Mouse (Mus musculus) olfactory bulb, adult 2 months (tissue): Measurements from ENCODE around the gene Gm28308. TPM values are rescaled to one million over a fixed set of nuclear protein-coding genes. Genes with fewer than 3 reads are reported as not detected.

Source experiments
- H3K27ac ChIP-seq: fragments of 200-500 bp; 2 replicates; pipeline ENCODE4 v1.5.1; 2012; ENCODE audit warnings: low read depth, low read length; ENCODE audit not compliant: insufficient read depth
- H3K4me1 ChIP-seq: fragments of 200-500 bp; 2 replicates; pipeline ENCODE4 v1.6.1; 2012; ENCODE audit warnings: low read length; ENCODE audit not compliant: control insufficient read depth, insufficient read depth
- H3K4me3 ChIP-seq: fragments of 200-500 bp; 2 replicates; pipeline ENCODE4 v1.5.1; 2012; ENCODE audit warnings: mild to moderate bottlenecking, low read depth, low read length, moderate library complexity; ENCODE audit not compliant: insufficient read depth
- CTCF ChIP-seq: fragments of 200-500 bp; IDR thresholded peaks from 2 replicates; pipeline ENCODE4 v1.5.1; 2012; ENCODE audit warnings: low read depth, mild to moderate bottlenecking, low read length, moderate library complexity; ENCODE audit not compliant: insufficient read depth
- POLR2A ChIP-seq: fragments of 200-500 bp; IDR thresholded peaks from 2 replicates; pipeline ENCODE4 v1.6.1; 2012; ENCODE audit warnings: mild to moderate bottlenecking, low read depth, low read length, moderate library complexity; ENCODE audit not compliant: insufficient read depth
- WGBS: fragments of 180-500 bp; shearing (Covaris S2); methylation state at CpG from one replicate; pipeline ENCODE4 v1.1.7; 2018; 5-methylcytosine and 5-hydroxymethylcytosine counted together
- polyA plus RNA-seq: library from polyadenylated mRNA; stranded (reverse); fragments of >200 nt; gene quantifications from 2 replicates; pipeline ENCODE4 v1.2.4, GENCODE M21; 2012; ENCODE audit warnings: low replicate concordance; ENCODE audit not compliant: missing spikeins, insufficient read depth, insufficient read length

Gene Gm28308
- polyA plus RNA-seq, 1 experiment, result not detected

DNA sequence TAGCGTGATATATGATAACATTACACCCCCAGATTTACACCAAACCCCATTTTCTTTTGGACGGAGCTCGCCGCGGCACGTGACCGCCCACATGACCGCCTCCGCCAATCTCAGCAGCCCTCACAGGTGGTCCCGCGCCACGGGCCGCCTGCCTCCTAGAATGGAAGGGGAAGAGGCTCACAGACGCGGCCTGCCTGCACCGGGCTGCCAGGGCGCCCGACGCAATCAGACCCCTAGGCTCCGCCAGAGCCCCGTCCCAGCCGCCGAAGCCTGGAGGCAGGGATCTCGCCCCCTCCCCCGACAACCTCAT is 4.3 kb upstream of the Gm28308 start:
- Histone ChIP-seq H3K4me3 (no peak overlapping the region), H3K4me1 (peaks cover 6% of the 10 kb centered on the region), H3K27ac (no peak overlapping the region)
- 2% methylated on average over 25 of the region's 25 CpGs for WGBS
- TF ChIP-seq CTCF (no peak), POLR2A (no peak)

DNA sequence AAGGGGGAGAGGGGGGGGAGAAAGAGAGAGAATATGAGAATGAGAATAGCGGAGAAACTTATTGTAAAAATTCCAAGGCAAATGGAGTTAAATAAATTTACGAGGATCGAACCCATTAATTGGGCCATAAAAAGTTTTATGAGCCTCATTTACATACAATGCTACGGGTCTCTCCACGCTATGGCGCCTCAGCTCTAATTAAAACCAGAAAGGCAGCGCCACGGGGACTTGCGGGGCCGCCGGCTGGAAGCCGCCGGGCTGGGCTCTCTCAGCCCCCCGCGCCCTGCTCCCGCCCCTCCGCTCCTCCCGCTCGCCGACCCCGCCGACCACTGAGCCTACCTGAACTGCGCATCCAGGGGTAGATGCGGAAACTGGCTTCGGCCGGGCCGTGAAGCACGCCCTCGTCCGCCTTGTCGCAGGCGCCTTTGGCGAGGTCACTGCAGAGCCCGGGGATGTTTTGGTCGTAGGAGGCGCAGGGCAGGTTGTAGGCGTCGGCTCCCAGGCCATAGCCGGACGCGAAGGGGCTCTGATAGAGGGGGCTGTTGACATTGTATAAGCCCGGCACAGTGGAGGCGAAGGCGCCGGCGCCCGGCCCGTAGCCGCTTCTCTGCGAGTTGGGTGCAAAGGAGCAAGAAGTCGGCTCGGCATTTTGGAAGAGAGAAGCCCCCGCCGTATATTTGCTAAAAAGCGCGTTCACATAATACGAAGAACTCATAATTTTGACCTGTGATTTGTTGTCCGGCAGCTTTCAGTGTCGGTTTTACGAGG is 3.7 kb upstream of the Gm28308 start:
- H3K4me3 ChIP-seq, result no peak overlapping the region

DNA sequence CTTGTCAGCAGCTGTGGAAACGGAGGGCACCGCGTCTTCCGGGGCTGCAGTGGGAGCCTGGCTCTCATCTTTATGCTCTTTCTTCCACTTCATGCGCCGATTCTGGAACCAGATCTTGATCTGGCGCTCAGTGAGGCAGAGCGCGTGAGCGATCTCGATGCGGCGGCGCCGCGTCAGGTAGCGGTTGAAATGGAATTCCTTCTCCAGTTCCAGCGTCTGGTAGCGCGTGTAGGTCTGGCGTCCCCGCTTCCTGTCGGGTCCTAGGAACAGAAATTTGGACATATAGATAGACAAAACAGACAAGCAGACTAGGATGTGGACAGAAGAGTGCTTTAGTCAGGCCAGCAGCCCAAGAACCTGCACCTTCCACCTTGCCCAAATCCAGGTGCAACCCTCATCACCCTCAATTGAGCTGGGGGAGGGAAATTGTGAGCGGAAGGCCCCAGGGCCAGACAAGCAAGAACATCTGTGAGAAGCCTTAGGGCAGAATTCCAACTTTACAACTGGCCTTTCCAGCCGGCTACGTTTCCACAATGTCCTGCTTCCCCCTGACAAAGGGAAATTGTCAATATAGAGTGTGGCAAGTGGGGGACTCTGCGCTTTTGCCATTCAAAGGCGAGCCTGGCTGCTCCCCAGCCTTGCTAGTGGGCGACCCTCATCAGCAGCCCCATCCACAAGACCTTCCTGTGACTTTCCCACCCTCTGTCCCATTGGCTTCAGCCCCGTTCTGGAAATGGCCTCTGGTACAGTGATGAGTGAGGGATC is 2.8 kb upstream of the Gm28308 start:
- TF ChIP-seq POLR2A (no peak), CTCF (no peak)
- WGBS, result 3% methylated on average over 30 of the region's 30 CpGs
- Histone ChIP-seq H3K4me3 (no peak overlapping the region), H3K4me1 (no peaks in the 10 kb centered on the region), H3K27ac (no peak overlapping the region)

More for the DNA sequence above, 3.7 kb upstream of the Gm28308 start:
- TF ChIP-seq CTCF (no peak), POLR2A (no peak)
- Histone ChIP-seq H3K4me1 (peaks cover 6% of the 10 kb centered on the region), H3K27ac (no peak overlapping the region)
- WGBS, result 4% methylated on average over 60 of the region's 60 CpGs

DNA sequence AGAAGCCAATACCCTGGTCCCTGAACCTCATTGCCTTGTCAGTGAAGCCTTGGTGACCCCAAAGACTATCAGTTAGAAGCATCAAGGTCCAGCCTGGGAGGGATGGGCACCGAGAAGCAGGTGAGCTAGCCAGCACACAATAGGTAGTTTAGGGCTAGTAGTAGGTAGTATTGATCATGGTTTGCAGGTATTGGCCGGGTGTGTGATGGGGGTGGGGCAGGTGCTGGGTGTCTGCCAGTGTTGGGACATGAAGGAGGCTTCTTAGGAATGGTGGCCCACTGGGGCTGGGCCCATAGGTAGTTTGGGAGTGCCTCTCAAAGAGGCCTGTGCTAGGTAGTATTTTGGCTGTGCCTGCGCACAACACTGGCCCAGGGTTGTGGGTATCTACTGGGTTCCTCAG is 1.9 kb upstream of the Gm28308 start:
- TF ChIP-seq CTCF, result no peak
- TF ChIP-seq POLR2A, result no peak
- 11% methylated on average over 3 of the region's 3 CpGs for WGBS
- H3K27ac ChIP-seq, result no peak overlapping the region
- no peak overlapping the region for H3K4me3 ChIP-seq
- no peaks in the 10 kb centered on the region for H3K4me1 ChIP-seq

DNA sequence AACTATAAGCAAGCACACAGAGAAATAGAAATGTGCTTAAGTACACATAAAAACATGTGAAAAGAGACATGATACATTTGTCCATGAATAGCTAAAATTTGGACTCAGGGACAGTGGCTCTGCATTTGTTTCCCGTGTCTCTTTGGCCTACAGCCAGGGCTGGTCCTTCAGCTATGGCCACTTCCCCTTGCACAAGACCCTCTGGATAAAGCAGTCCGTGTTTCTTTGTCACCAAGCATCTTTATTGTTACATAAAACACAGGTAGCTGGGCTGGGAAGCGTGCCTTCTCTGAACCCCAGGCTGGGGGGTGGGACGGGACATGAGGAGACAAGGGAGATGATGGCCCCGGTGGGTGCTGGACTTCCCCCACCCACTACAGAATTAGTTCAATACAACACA is 1.1 kb upstream of the Gm28308 start:
- Histone ChIP-seq H3K4me3 (no peak overlapping the region), H3K27ac (no peak overlapping the region), H3K4me1 (no peaks in the 10 kb centered on the region)
- TF ChIP-seq POLR2A (no peak), CTCF (no peak)
- WGBS, result 18% methylated on average over 5 of the region's 5 CpGs

DNA sequence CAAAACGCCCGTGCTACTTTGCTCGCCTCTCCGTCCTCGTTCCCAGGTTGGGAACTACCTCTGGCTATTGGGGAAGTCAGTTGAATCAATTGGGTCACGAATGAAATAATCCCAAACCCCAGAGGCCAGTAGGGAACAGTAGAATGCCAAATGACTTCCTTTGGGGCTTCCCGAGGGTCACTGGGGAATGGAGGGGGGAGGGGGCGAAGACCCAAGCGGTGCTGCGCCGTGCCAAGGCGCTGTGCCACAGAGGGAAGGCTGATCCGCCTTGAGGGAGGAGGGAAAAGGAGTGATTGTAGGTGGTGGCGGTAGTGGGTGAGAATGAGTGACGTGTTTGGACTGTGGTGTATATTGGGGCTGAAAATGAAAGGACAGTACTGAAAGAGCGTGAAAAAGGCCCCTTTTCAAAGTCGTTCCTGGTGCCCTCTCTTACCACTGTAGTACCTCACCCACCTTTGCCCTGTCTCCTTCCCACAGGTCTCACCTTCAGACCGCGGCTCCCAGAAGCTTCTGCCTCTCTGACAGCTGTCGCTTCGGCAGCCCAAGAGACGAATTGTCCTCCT is 502 bp downstream of the Gm28308 start:
- Histone ChIP-seq H3K4me1 (no peaks in the 10 kb centered on the region), H3K27ac (no peak overlapping the region), H3K4me3 (no peak overlapping the region)
- 3% methylated on average over 22 of the region's 22 CpGs for WGBS
- TF ChIP-seq CTCF (no peak), POLR2A (no peak)

DNA sequence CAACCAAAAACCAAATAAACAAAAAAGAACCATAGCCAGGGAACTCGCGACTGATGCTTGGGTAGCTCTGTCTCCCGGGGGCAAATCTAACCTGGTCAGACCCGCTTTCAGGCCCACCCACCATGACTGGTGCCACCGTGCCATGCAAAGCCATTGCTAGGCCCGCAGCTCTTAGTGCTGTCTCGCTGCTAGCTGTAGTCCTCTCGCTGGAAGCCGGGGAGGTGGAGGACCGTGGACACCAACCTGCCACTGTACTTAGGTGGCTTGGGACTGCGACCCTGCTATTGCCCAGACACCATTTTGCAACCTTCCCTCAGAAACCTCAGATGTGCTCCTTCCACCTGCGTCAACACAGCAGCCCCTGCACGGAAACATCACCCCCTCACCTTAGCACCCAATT is 1.2 kb downstream of the Gm28308 start:
- TF ChIP-seq CTCF (no peak), POLR2A (no peak)
- Histone ChIP-seq H3K27ac (no peak overlapping the region), H3K4me3 (no peak overlapping the region), H3K4me1 (no peaks in the 10 kb centered on the region)
- 6% methylated on average over 13 of the region's 13 CpGs for WGBS

DNA sequence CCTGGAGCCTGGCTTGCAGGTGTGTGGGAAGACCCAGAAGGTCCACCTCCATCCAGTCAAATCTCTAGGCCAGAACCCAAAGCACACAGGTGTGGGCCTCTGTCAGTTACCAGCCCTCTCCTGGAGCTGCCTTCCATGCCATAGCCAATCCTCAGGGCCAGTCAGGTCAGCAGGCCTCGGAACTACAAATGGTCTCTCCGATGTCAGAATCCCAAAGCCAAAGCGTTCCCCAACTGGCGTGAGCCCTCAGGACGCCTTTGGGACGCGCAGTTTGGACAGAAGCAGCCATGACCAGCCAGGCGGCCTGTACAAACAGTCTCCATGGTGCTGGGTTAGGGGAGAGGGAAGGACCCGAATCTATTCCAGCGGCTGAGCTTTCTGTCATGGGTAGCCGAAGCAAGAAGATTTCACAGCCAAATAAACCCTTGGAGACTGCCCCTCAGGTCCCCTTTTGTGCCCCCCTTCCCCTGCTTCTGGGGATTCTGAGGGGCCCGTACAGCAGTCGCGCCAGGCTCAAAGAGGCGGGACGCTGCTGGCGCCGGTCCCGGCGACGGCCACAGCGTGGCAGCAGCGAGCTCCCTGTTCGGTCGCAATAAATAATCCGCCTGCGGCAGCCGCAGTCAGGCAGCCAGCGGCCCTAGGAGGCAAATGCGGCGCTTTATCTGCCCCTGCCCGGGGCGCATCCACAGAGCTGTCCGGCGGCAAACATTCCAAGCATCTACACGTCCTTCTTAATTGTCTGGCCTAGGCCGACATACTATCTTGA is 1.8 kb downstream of the Gm28308 start:
- H3K4me3 ChIP-seq, result no peak overlapping the region
- H3K4me1 ChIP-seq, result no peaks in the 10 kb centered on the region
- TF ChIP-seq CTCF, result peak; percentile 66
- no peak for TF ChIP-seq POLR2A
- WGBS, result 2% methylated on average over 37 of the region's 37 CpGs
- no peak overlapping the region for H3K27ac ChIP-seq

DNA sequence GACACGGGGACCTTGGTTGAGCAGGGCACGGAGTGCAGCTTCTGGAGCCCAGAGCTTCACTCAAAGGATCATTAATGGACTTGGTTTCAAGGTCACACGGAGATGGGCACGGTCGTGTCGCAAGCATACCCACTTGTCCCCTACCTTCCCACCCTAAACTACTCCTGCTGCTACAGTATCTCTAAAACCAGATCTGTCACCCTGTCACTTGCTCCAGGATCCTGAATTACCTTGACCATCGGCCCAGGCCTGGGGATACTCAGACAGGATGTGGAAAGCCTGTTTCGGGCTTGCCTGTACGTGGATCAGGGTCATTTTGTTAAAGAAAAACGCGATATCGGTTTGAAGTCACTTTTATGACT is 3.5 kb downstream of the Gm28308 start:
- TF ChIP-seq POLR2A, result no peak
- TF ChIP-seq CTCF, result no peak
- Histone ChIP-seq H3K27ac (no peak overlapping the region), H3K4me1 (no peaks in the 10 kb centered on the region), H3K4me3 (no peak overlapping the region)
- WGBS, result 10% methylated on average over 12 of the region's 12 CpGs
